Mouse (Mus musculus) gastrocnemius, adult 8-10 months (tissue): ENCODE measurements around the gene Chrne. TPM values are rescaled to one million over a fixed set of nuclear protein-coding genes. Genes with fewer than 3 reads are reported as not detected.

Experiments used
- DNase-seq, 2 experiments: peaks; one replicate each; pipeline ENCODE4 v3.0.0; 2022; ENCODE audit warnings: low spot score in 2 of 2
- total RNA-seq, 4 experiments: library from RNA; stranded (reverse); gene quantifications; 2 replicates each; pipeline ENCODE4 v1.2.4; 2022

The Chrne gene
- total RNA-seq, 4 experiments from 2014 or later: 11.2 to 20.5 (median 14.7) TPM

GRCm38 (mm10) chr11:70628431-70628830 lies 9.4 kb upstream of the Chrne start:
- no peak for DNase-seq

- DNase-seq: no peak
Measured at GRCm38 (mm10) chr11:70626877-70627276, 7.9 kb upstream of the Chrne start.

GRCm38 (mm10) chr11:70625473-70625872 lies 6.5 kb upstream of the Chrne start:
- peak in 1 of 2 experiments; percentile 22 for DNase-seq

- no peak for DNase-seq
Measured at GRCm38 (mm10) chr11:70623053-70623742, 4.2 kb upstream of the Chrne start.

GRCm38 (mm10) chr11:70621972-70622814 lies 3.2 kb upstream of the Chrne start:
- DNase-seq: peak in 1 of 2 experiments; percentile 67

- peak in 1 of 2 experiments; percentile 1 for DNase-seq
Measured at GRCm38 (mm10) chr11:70615516-70616093, 3.4 kb downstream of the Chrne start, which contains the start of gene 4930544D05Rik. Gene 4930544D05Rik (plus strand): TSS chr11:70615848.

- peak; percentile 50 to 54 for DNase-seq
Measured at GRCm38 (mm10) chr11:70615074-70615473, 3.9 kb downstream of the Chrne start.

- DNase-seq: peak in 1 of 2 experiments; percentile 2
Measured at GRCm38 (mm10) chr11:70612505-70612904, 6.5 kb downstream of the Chrne start.

GRCm38 (mm10) chr11:70610752-70611151 lies 8.3 kb downstream of the Chrne start:
- no peak for DNase-seq

GRCm38 (mm10) chr11:70608381-70609066 lies 10.5 kb downstream of the Chrne start:
- DNase-seq: no peak

GRCm38 (mm10) chr11:70607611-70608010 lies 11.4 kb downstream of the Chrne start:
- DNase-seq: no peak

GRCm38 (mm10) chr11:70606717-70607116 lies 12.3 kb downstream of the Chrne start:
- DNase-seq: no peak

- DNase-seq: peak; percentile 58 to 68
Measured at GRCm38 (mm10) chr11:70605024-70605566, 13.9 kb downstream of the Chrne start.

- no peak for DNase-seq
Measured at GRCm38 (mm10) chr11:70598451-70598953, 20.5 kb downstream of the Chrne start.

GRCm38 (mm10) chr11:70597301-70597700 lies 21.7 kb downstream of the Chrne start:
- DNase-seq: no peak

- DNase-seq: no peak
Measured at GRCm38 (mm10) chr11:70596094-70596493, 22.9 kb downstream of the Chrne start.

- no peak for DNase-seq
Measured at GRCm38 (mm10) chr11:70595638-70596037, 23.4 kb downstream of the Chrne start.

GRCm38 (mm10) chr11:70594253-70594989 lies 24.6 kb downstream of the Chrne start:
- DNase-seq: no peak

GRCm38 (mm10) chr11:70591733-70592132 lies 27.3 kb downstream of the Chrne start:
- no peak for DNase-seq

- no peak for DNase-seq
Measured at GRCm38 (mm10) chr11:70586954-70587353, 32.1 kb downstream of the Chrne start.
